In the genomic region with DNA sequence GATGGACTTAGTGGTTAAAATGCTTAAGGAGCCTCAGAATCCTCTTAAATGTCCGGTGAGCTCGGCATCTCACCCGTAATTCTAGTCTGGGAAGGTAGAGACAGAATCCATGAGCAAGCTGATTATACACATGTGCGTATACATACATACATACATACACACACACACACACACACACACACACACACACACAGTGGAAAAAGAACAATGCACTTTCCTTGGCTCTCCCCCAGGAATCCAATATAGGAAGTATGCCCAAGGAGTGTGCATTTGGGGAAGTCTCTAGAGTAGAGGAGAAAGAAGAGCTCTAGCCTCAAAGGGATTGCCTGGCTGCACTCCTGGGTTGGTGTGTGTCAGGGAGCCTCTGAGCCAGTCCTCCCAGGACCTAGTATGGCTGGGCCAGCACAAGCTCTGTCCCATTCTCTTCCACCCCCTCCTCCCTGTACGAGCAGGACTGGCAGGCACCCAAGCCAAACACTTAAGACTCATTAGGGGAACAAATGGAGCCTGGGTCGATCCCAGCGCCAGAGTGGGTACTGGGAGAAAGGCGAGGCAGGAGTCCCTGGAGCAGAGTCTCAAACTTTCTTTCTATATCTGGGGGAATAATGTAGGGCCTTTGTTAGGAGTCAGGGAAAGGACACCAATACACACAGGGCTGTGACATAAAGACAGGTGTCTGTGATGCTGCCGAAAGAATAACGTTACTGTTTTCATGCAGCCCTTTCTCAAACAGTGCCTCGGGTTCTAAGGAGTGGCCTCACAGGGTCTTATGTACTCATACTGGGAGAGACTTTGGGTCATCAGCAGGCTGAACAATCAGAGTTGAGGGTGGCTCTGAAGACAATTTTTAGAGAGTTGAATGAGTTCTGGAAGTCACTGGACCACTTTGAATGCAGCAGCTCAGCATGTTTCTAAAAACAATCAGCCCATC, we compare ENCODE assay signal across 9 mouse cellular contexts. TPM values are rescaled to one million over a fixed set of nuclear protein-coding genes. Genes with fewer than 3 reads are reported as not detected.
DNase-seq lines count a peak whose midpoint lies in the region; ATAC-seq lines count a peak whose summit lies in the region.
"Had no signal": no experiment of that assay in that cellular context is flagged by ENCODE, and none has a peak within 500 bp of the region (broad histone marks: within the 10 kb centered on the region; RNA-seq: fewer than 3 reads in every experiment).

No protein-coding gene starts in this region.

- no peak for ATAC-seq in erythroid progenitor cell, adult 5-6 weeks (replicated peaks; ENCODE audit: low FRiP score, poor library complexity, severe bottlenecking)

- intact Hi-C loops in gastrocnemius, postnatal 36 days (cut with DNase I), result no loop called here
- intact Hi-C loops in heart, postnatal 14 days (cut with DNase I), result no loop called here

- peak; percentile 27 for DNase-seq in gastrocnemius, postnatal 10 days
- no peak for DNase-seq in gastrocnemius, postnatal 36 days
- peak; percentile 87 for DNase-seq in adipocyte (ENCODE audit: low spot score)
- peak; percentile 52 to 61 for DNase-seq in heart, postnatal 14 days
- DNase-seq in lung, postnatal 25 days (ENCODE audit: low spot score), result peak; percentile 88
- no peak for DNase-seq in left cerebral cortex, adult 11 months (ENCODE audit: low spot score)
- DNase-seq in thymus, postnatal 25 days, result no peak

RNA-seq across cellular contexts. Expression of a gene that starts 41.2 kb away (rescaled TPM):
- total RNA-seq in gastrocnemius, postnatal 10 days (2021), result 10 to 100 TPM; 52.1 to 69.1 TPM
- total RNA-seq in gastrocnemius, postnatal 36 days (2021), result 10 to 100 TPM; 27.2 to 29.6 TPM
- total RNA-seq in heart, postnatal 14 days (2021), result 10 to 100 TPM; 84.7 to 87.5 TPM
- total RNA-seq in erythroid progenitor cell, adult 5-6 weeks (2015; ENCODE audit: low replicate concordance), result 1.1 TPM in 1 of 2 replicates, not detected in the other
- 0.23 and 2.6 TPM in 2 replicates for total RNA-seq in erythroid progenitor cell, adult 5-6 weeks (2017; ENCODE audit: low replicate concordance)

RNA-seq across cellular contexts. Expression of a gene that starts 47.0 kb away (rescaled TPM):
- total RNA-seq in gastrocnemius, postnatal 10 days (2021), result 10 to 100 TPM; 67.2 to 88.4 TPM
- 10 to 100 TPM in 1 of 2 experiments, 1 to 10 TPM in 1; 8.8 to 14.6 TPM for total RNA-seq in gastrocnemius, postnatal 36 days (2021)
- 100 to 1,000 TPM in 1 of 2 experiments, 10 to 100 TPM in 1; 93.4 to 104 TPM for total RNA-seq in heart, postnatal 14 days (2021)
- 1.3 TPM in 1 of 2 replicates, not detected in the other for total RNA-seq in erythroid progenitor cell, adult 5-6 weeks (2015; ENCODE audit: low replicate concordance)
- total RNA-seq in erythroid progenitor cell, adult 5-6 weeks (2017; ENCODE audit: low replicate concordance), result not detected in 2 replicates

RNA-seq across cellular contexts. Expression of a gene that starts 51.7 kb away (rescaled TPM):
- under 1 TPM; 0.88 to 0.92 TPM for total RNA-seq in gastrocnemius, postnatal 10 days (2021)
- under 1 TPM; 0.57 to 0.69 TPM for total RNA-seq in gastrocnemius, postnatal 36 days (2021)
- total RNA-seq in heart, postnatal 14 days (2021), result under 1 TPM; 0.14 to 0.24 TPM
- 1.1 and 1.3 TPM in 2 replicates for total RNA-seq in erythroid progenitor cell, adult 5-6 weeks (2015; ENCODE audit: low replicate concordance)
- not detected in 2 replicates for total RNA-seq in erythroid progenitor cell, adult 5-6 weeks (2017; ENCODE audit: low replicate concordance)
- total RNA-seq: common myeloid progenitor, adult 5-6 weeks had no signal

RNA-seq across cellular contexts. Expression of a gene that starts 51.9 kb away (rescaled TPM):
- total RNA-seq in gastrocnemius, postnatal 10 days (2021), result 10 to 100 TPM; 50.9 to 66.6 TPM
- total RNA-seq in gastrocnemius, postnatal 36 days (2021), result 10 to 100 TPM; 24.4 to 28.3 TPM
- 10 to 100 TPM; 43.7 to 46.1 TPM for total RNA-seq in heart, postnatal 14 days (2021)
- 112 TPM in 2 replicates for total RNA-seq in erythroid progenitor cell, adult 5-6 weeks (2015; ENCODE audit: low replicate concordance)
- 221 and 237 TPM in 2 replicates for total RNA-seq in erythroid progenitor cell, adult 5-6 weeks (2017; ENCODE audit: low replicate concordance)

Comparison
In these comparisons a context has a peak if more than half of its experiments do, and no peak if none do; other contexts are left out.
1. DNase-seq: peak in gastrocnemius, postnatal 10 days (single experiment), adipocyte (single experiment), heart, postnatal 14 days (2 of 2) and lung, postnatal 25 days (single experiment); none in gastrocnemius, postnatal 36 days (0 of 2), left cerebral cortex, adult 11 months (single experiment) and thymus, postnatal 25 days (single experiment).
2. RNA of a gene that starts 47.0 kb away (total RNA-seq): 93.4 to 104 TPM in heart, postnatal 14 days and 67.2 to 88.4 TPM in gastrocnemius, postnatal 10 days; 8.8 to 14.6 TPM in gastrocnemius, postnatal 36 days and 1.3 TPM in erythroid progenitor cell, adult 5-6 weeks; every median in the first group is over 4 times any median in the second.
3. RNA of a gene that starts 41.2 kb away (total RNA-seq): 84.7 to 87.5 TPM in heart, postnatal 14 days, 52.1 to 69.1 TPM in gastrocnemius, postnatal 10 days and 27.2 to 29.6 TPM in gastrocnemius, postnatal 36 days; 0.23 to 2.6 TPM in erythroid progenitor cell, adult 5-6 weeks; every median in the first group is over 4 times any median in the second.